Mouse (Mus musculus) heart, postnatal 0 days (tissue): ENCODE measurements around the gene Tpra1. TPM values are rescaled to one million over a fixed set of nuclear protein-coding genes. Genes with fewer than 3 reads are reported as not detected.

Experiments
- ATAC-seq: fragments of 200-750 bp; cut with Nextera tagmentation; 2 replicates; pipeline ENCODE4 v1.8.0; 2017; ENCODE audit warnings: low read depth, moderate number of reproducible peaks, moderate library complexity; ENCODE audit not compliant: insufficient read depth
- DNase-seq: peaks from one replicate; pipeline ENCODE4 v3.0.0-alpha.2; 2016; ENCODE audit warnings: low spot score
- H3K27ac ChIP-seq: fragments of 300-500 bp; sonication (generic); 2 replicates; pipeline ENCODE4 v1.5.1; 2014; ENCODE audit warnings: low read depth, mild to moderate bottlenecking
- H3K27me3 ChIP-seq: fragments of 300-500 bp; sonication (generic); 2 replicates; pipeline ENCODE4 v1.6.1; 2014; ENCODE audit warnings: low read length, mixed read lengths; ENCODE audit not compliant: control insufficient read depth, insufficient read depth
- H3K36me3 ChIP-seq: fragments of 300-500 bp; sonication (generic); replicated peaks from 2 replicates; pipeline ENCODE4 v1.6.1; 2014; ENCODE audit warnings: low read length, mixed read lengths; ENCODE audit not compliant: control insufficient read depth, insufficient read depth
- H3K4me1 ChIP-seq: fragments of 300-500 bp; sonication (generic); 2 replicates; pipeline ENCODE4 v1.6.1; 2014; ENCODE audit warnings: antibody characterized with exemption; ENCODE audit not compliant: control insufficient read depth, insufficient read depth
- H3K4me2 ChIP-seq: fragments of 300-500 bp; sonication (generic); 2 replicates; pipeline ENCODE4 v1.6.1; 2014; ENCODE audit warnings: low read depth, mild to moderate bottlenecking, low read length, moderate library complexity
- H3K4me3 ChIP-seq: fragments of 300-500 bp; sonication (generic); 2 replicates; pipeline ENCODE4 v1.5.1; 2014; ENCODE audit warnings: low read depth, low read length
- H3K9ac ChIP-seq: fragments of 300-500 bp; sonication (generic); replicated peaks from 2 replicates; pipeline ENCODE4 v1.6.1; 2014; ENCODE audit warnings: low read depth, low read length, mixed read lengths
- H3K9me3 ChIP-seq: fragments of 300-500 bp; sonication (generic); replicated peaks from 2 replicates; pipeline ENCODE4 v1.6.1; 2016; ENCODE audit warnings: low read length; ENCODE audit not compliant: control insufficient read depth
- CTCF ChIP-seq: IDR thresholded peaks from 2 replicates; pipeline ENCODE4 v1.5.1; 2016; ENCODE audit warnings: antibody characterized with exemption, control low read depth, low read depth
- EP300 ChIP-seq: IDR thresholded peaks from 2 replicates; pipeline ENCODE4 v1.6.1; 2016; ENCODE audit warnings: antibody characterized with exemption, low read depth
- WGBS: fragments of 180-500 bp; shearing (Covaris S2); extraction: QIAGEN DNeasy Blood & Tissue Kit; methylation state at CpG from one replicate; pipeline ENCODE4 v1.1.7; 2014; 5-methylcytosine and 5-hydroxymethylcytosine counted together
- polyA plus RNA-seq: library from polyadenylated mRNA; unstranded; fragments of >200 nt; fragmentation: Nextera tagmentation; extraction: Ambion mirVana; gene quantifications from 2 replicates; pipeline ENCODE4 v1.2.1, GENCODE M21; 2015
- total RNA-seq: library from RNA; depleted of rRNA; stranded (reverse); fragments of >200 nt; gene quantifications from 2 replicates; pipeline ENCODE4 v1.2.3, GENCODE M21; 2014; ENCODE audit warnings: low replicate concordance

Gene Tpra1
- total and polyA plus RNA-seq, 2 experiments from 2014 or later, result 39.1 to 131 TPM

DNA sequence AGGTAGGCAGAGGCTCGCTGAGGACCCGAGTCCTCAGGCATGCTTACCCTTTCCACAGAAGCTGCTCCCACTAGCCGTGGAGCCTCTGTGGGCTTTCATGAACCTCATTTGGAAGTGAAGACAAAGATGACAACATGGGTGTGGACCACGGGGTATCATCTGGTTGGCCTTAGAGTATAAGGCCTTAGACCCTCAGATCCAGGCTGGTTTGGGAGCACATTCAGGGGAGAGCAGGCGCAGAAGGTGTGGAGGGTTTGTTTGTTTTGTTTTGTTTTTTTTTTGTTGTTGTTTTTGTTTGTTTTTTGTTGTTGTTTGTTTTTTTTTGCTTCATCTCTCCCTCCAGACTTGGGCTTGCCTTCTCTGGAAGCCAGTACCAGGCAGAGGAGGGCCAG lies 36.6 kb downstream of the Tpra1 start:
- 59% methylated on average over 5 of the region's 5 CpGs for WGBS
- Histone ChIP-seq H3K9me3 (no peaks in the 10 kb centered on the region), H3K4me3 (no peak overlapping the region), H3K27me3 (no peaks in the 10 kb centered on the region), H3K4me2 (no peak overlapping the region), H3K9ac (no peak overlapping the region), H3K4me1 (peaks cover 30% of the 10 kb centered on the region), H3K36me3 (no peaks in the 10 kb centered on the region), H3K27ac (peak overlapping the region; percentile 93)
- TF ChIP-seq EP300, result no peak
- TF ChIP-seq CTCF, result no peak
- ATAC-seq (no peak), DNase-seq (no peak)

GRCm38 (mm10) chr6:88939281-88940089 lies 37.4 kb downstream of the Tpra1 start:
- H3K27me3 ChIP-seq, result no peaks in the 10 kb centered on the region
- DNase-seq, result peak; percentile 35
- no peaks in the 10 kb centered on the region for H3K9me3 ChIP-seq
- H3K27ac ChIP-seq, result peak overlapping the region; percentile 93
- H3K4me1 ChIP-seq, result peaks cover 30% of the 10 kb centered on the region
- H3K36me3 ChIP-seq, result no peaks in the 10 kb centered on the region
- TF ChIP-seq CTCF (no peak), EP300 (no peak)
- ATAC-seq, result peak; percentile 42
- 0 out of 2 replicates have a peak overlapping the region, but pooled peaks have one; percentile 31 for H3K9ac ChIP-seq
- no peak overlapping the region for H3K4me3 ChIP-seq
- peak overlapping the region; percentile 30 for H3K4me2 ChIP-seq
- WGBS, result 25% methylated on average over 12 of the region's 12 CpGs

DNA sequence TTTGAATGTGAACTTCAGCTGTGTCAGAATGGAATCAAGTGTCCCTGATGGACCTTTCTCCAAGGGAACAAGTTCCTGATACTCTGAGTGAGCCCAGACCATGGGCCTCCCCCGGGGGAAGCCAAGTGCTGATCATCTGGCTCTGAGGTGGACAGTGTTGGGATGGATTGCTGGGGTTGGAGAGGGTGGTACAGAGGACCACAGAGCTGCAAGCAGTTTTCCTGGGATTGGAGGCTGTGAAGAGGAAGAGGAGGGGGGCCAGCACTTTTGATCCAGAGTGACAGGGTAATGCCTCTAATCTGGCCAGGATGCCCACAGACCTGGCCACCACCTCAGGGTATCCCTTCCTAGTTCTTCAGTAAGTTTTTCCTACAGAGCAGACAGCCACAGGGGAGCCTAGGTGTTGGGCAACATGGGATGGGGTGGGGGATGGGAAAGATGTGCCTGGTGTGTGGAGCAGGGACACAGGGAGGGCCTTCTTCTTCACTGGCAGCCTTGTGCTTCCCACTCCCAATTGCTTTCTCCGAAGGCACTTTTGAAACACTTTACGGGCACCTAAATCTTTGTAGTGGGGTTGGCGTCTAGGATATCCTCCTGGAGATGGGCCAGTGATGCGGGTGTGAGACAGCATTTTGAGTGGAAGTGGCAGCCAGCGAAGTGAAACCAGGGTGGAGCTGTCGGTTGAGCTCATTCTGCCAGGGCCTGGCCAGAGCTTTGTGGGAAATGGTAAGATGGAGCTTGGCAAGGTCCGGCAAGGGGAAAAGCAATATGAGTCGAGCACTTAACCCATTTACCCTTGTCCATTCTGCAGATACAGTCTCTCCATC lies 38.3 kb downstream of the Tpra1 start:
- H3K9ac ChIP-seq, result peak overlapping the region; percentile 26; the same call in 1 of the 2 replicates
- no peak for ATAC-seq
- WGBS, result 64% methylated on average over 9 of the region's 9 CpGs
- no peaks in the 10 kb centered on the region for H3K36me3 ChIP-seq
- no peak for DNase-seq
- TF ChIP-seq CTCF (no peak), EP300 (no peak)
- peaks cover 30% of the 10 kb centered on the region for H3K4me1 ChIP-seq
- peak overlapping the region; percentile 93 for H3K27ac ChIP-seq
- H3K4me2 ChIP-seq, result peak overlapping the region; percentile 30
- H3K4me3 ChIP-seq, result no peak overlapping the region
- H3K9me3 ChIP-seq, result no peaks in the 10 kb centered on the region
- no peaks in the 10 kb centered on the region for H3K27me3 ChIP-seq

DNA sequence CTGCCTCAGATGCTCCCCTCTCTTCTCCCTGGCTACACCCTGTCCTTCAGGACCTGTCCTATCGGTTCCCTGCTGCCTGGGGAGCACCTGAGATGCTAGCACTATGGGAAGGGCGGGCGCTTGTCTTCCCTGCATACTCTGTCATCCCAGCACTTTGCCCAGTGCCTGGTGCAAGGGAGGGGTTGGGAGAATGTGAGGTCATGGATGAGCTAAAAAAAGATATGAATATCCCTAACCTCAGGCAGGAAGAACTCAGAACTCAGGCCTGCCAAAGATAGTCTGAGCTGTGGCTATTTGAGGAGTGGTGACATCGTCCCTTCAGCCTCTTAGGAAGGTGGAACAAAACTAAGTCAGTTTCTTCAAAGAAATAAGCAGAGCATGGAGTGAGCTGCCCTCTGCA lies 39.6 kb downstream of the Tpra1 start:
- Histone ChIP-seq H3K9ac (peak overlapping the region; percentile 41), H3K4me2 (0 out of 2 replicates have a peak overlapping the region, but pooled peaks have one; percentile 13), H3K4me3 (no peak overlapping the region), H3K27me3 (no peaks in the 10 kb centered on the region), H3K9me3 (no peaks in the 10 kb centered on the region), H3K36me3 (no peaks in the 10 kb centered on the region), H3K4me1 (peaks cover 30% of the 10 kb centered on the region), H3K27ac (peak overlapping the region; percentile 93)
- ATAC-seq, result peak; percentile 88
- WGBS, result 24% methylated on average over 4 of the region's 4 CpGs
- TF ChIP-seq CTCF (no peak), EP300 (peak; percentile 58; the same call in 1 of the 2 replicates)
- peak; percentile 94 for DNase-seq

DNA sequence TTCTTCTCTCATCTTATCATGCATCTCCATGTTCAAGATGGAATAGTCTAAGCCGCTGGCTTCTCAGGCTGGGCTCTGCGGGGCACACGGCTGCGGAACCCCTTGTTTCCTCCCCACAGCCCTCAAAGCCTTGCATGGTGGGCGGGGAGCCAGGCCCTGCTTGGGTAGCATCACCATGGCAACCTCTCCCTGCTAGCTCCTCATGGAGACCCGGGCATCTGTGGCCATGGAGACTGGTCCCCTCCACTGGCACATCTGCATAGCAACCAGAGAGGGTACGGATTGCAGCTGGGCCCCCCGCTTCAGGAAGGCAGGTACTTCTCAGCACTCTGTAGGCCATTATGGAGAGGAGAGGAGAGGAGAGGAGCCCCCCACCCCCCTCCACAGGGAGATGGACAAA lies 40.5 kb downstream of the Tpra1 start:
- peaks cover 34% of the 10 kb centered on the region for H3K4me1 ChIP-seq
- no peaks in the 10 kb centered on the region for H3K36me3 ChIP-seq
- no peaks in the 10 kb centered on the region for H3K27me3 ChIP-seq
- TF ChIP-seq EP300 (no peak), CTCF (no peak)
- WGBS, result 69% methylated on average over 8 of the region's 8 CpGs
- no peak overlapping the region for H3K4me3 ChIP-seq
- no peak overlapping the region for H3K9ac ChIP-seq
- no peaks in the 10 kb centered on the region for H3K9me3 ChIP-seq
- H3K4me2 ChIP-seq, result no peak overlapping the region
- no peak for ATAC-seq
- DNase-seq, result no peak
- H3K27ac ChIP-seq, result peak overlapping the region; percentile 92
